Mouse (Mus musculus) embryonic facial prominence, embryonic 14.5 days (tissue): ENCODE results near the gene Iqgap1. TPM values are rescaled to one million over a fixed set of nuclear protein-coding genes. Genes with fewer than 3 reads are reported as not detected.
A peak's percentile ranks its signal among the peaks of the same experiment; 100 is the strongest.
"Not testable (repeated sequence)": the region's sequence is repeated elsewhere in the genome, so short reads cannot be mapped to it uniquely, and the experiment has no call there.

ENCODE experiments used
- ATAC-seq: fragments of 200-750 bp; cut with Nextera tagmentation; 2 replicates; pipeline ENCODE4 v1.8.0; 2017; ENCODE audit warnings: low read depth, moderate number of reproducible peaks, moderate TSS enrichment
- DNase-seq: peaks from one replicate; pipeline ENCODE4 v3.0.0-alpha.2; 2015; ENCODE audit warnings: low spot score
- H3K27ac ChIP-seq: fragments of 300-500 bp; sonication (generic); replicated peaks from 2 replicates; pipeline ENCODE4 v1.5.1; 2014; ENCODE audit warnings: low read depth, mild to moderate bottlenecking, low read length, moderate library complexity
- H3K27me3 ChIP-seq: fragments of 300-500 bp; sonication (generic); replicated peaks from 2 replicates; pipeline ENCODE4 v1.6.1; 2014; ENCODE audit warnings: low read length; ENCODE audit not compliant: control insufficient read depth, insufficient read depth
- H3K36me3 ChIP-seq: fragments of 300-500 bp; sonication (generic); 2 replicates; pipeline ENCODE4 v1.6.1; 2014; ENCODE audit warnings: low read length, mixed read lengths; ENCODE audit not compliant: control insufficient read depth, insufficient read depth
- H3K4me1 ChIP-seq: fragments of 300-500 bp; sonication (generic); 2 replicates; pipeline ENCODE4 v1.6.1; 2014; ENCODE audit warnings: antibody characterized with exemption, low read length; ENCODE audit not compliant: control insufficient read depth, insufficient read depth
- H3K4me2 ChIP-seq: fragments of 300-500 bp; sonication (generic); 2 replicates; pipeline ENCODE4 v1.6.1; 2014; ENCODE audit warnings: low read depth, mild to moderate bottlenecking, low read length, moderate library complexity, mixed read lengths
- H3K4me3 ChIP-seq: fragments of 300-500 bp; sonication (generic); 2 replicates; pipeline ENCODE4 v1.5.1; 2014; ENCODE audit warnings: low read depth, mild to moderate bottlenecking, low read length
- H3K9ac ChIP-seq: fragments of 300-500 bp; sonication (generic); 2 replicates; pipeline ENCODE4 v1.6.1; 2014; ENCODE audit warnings: low read depth, mild to moderate bottlenecking, low read length, moderate library complexity, mixed read lengths
- H3K9me3 ChIP-seq: fragments of 300-500 bp; sonication (generic); 2 replicates; pipeline ENCODE4 v1.6.1; 2016; ENCODE audit warnings: low read length; ENCODE audit not compliant: control insufficient read depth
- WGBS: fragments of 180-500 bp; shearing (Covaris S2); extraction: QIAGEN DNeasy Blood & Tissue Kit; methylation state at CpG from one replicate; pipeline ENCODE4 v1.1.7; 2014; 5-methylcytosine and 5-hydroxymethylcytosine counted together
- polyA plus RNA-seq: library from polyadenylated mRNA; unstranded; fragments of >200 nt; fragmentation: Nextera tagmentation; extraction: Ambion mirVana; gene quantifications from 2 replicates; pipeline ENCODE4 v1.2.1, GENCODE M21; 2014

Iqgap1 gene
- polyA plus RNA-seq, 1 experiment from 2014 or later = 68.6 TPM

DNA sequence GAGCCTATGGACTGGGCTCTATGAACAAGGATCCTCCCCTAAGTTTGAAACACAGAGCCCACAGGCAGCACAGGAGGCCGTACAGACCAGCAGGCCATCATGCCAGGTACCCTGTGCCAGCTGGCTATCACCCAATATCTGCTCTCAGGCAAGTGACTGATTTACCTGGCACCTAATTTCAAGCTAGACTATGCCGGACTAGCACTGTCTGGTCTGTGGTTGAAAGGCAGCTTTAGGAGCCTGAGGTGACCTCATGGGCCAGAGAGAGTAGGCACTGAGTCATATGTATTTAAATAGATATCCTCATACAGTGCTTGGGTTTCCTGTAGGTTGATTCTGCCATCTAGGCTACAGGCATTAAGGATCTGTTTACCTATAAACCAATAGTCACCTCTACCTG is 72.2 kb downstream of the Iqgap1 start:
- peaks cover 74% of the 10 kb centered on the region for H3K36me3 ChIP-seq

DNA sequence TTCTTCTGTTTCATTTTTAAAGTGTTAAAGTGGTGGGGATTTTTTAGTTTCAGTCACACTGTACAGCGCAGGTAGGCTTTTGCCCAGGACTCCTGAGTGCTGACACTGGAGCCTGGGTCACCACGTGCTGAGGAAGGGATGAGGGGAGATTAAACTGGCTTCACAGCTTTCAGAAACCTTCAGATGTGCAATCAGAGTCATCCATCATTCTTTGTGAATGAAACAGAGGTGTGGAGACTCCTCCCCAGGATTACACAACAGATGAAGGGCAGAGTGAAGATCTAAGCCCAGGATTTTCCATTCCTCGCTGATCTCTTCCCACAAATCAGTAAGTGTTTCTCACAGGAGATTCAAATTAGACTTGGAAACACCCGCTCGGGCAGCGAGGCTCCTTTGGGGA is 76.2 kb downstream of the Iqgap1 start:
- ATAC-seq (no peak), DNase-seq (no peak)
- no peak overlapping the region for H3K9ac ChIP-seq
- peaks cover 72% of the 10 kb centered on the region for H3K36me3 ChIP-seq
- no peak overlapping the region for H3K27ac ChIP-seq
- 61% methylated on average over 6 of the region's 6 CpGs for WGBS
- H3K4me3 ChIP-seq = no peak overlapping the region
- H3K4me1 ChIP-seq = peaks cover 23% of the 10 kb centered on the region
- H3K4me2 ChIP-seq = no peak overlapping the region
- H3K9me3 ChIP-seq = no peaks in the 10 kb centered on the region
- H3K27me3 ChIP-seq = no peaks in the 10 kb centered on the region

More for the DNA sequence above, 72.2 kb downstream of the Iqgap1 start:
- DNase-seq (no peak), ATAC-seq (no peak)
- WGBS = 80% methylated on average over 2 of the region's 2 CpGs
- no peaks in the 10 kb centered on the region for H3K27me3 ChIP-seq
- no peaks in the 10 kb centered on the region for H3K4me1 ChIP-seq
- no peak overlapping the region for H3K4me3 ChIP-seq
- H3K9ac ChIP-seq = no peak overlapping the region
- no peaks in the 10 kb centered on the region for H3K9me3 ChIP-seq
- H3K27ac ChIP-seq = no peak overlapping the region
- H3K4me2 ChIP-seq = no peak overlapping the region

DNA sequence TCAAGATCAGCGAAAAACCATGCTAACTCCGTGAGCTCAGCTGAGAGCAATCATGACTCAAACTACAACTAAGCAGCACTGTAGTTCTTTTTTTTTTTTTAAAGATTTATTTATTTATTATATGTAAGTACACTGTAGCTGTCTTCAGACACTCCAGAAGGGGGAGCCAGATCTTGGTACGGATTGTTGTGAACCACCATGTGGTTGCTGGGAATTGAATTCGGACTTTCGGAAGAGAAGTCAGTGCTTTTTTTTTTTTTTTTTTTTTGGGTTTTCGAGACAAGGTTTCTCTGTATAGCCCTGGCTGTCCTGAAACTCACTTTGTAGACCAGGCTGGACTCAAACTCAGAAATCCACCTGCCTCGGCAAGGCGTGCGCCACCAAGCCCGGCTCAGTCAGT is 76.7 kb downstream of the Iqgap1 start:
- H3K9me3 ChIP-seq, DNase-seq, ATAC-seq, H3K4me3 ChIP-seq, H3K9ac ChIP-seq, H3K27ac ChIP-seq, H3K27me3 ChIP-seq, H3K4me2 ChIP-seq: not testable (repeated sequence)
- Histone ChIP-seq H3K36me3 (peaks cover 73% of the 10 kb centered on the region), H3K4me1 (peaks cover 23% of the 10 kb centered on the region)
- 91% methylated on average over 9 of the region's 10 CpGs for WGBS

DNA sequence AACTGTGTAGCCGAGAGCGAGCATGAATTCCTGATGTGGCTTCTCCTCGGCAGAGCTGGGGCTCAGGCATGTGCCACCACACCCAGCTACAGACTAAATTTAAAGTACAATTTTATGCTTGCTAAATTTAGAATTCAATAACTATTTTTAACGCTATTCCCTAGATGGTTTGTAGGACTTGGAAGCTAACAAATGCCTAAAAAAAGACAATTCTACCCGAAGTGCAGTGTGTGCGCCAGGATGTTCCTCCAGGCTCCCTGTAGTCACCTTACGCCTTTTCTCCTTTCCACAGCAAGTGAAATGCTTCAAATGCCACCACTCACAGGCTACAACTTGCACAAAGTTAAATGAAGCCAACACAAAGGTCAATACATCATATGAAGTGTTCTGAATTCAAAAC is 78.4 kb downstream of the Iqgap1 start:
- Histone ChIP-seq H3K4me2 (no peak overlapping the region), H3K36me3 (peaks cover 75% of the 10 kb centered on the region), H3K27me3 (no peaks in the 10 kb centered on the region), H3K4me3 (no peak overlapping the region), H3K9ac (peak overlapping the region; percentile 22; the same call in 1 of the 2 replicates), H3K27ac (peak overlapping the region; percentile 28; the same call in 1 of the 2 replicates), H3K4me1 (peaks cover 23% of the 10 kb centered on the region), H3K9me3 (no peaks in the 10 kb centered on the region)
- no peak for ATAC-seq
- WGBS = 59% methylated on average over 7 of the region's 7 CpGs
- DNase-seq = no peak

DNA sequence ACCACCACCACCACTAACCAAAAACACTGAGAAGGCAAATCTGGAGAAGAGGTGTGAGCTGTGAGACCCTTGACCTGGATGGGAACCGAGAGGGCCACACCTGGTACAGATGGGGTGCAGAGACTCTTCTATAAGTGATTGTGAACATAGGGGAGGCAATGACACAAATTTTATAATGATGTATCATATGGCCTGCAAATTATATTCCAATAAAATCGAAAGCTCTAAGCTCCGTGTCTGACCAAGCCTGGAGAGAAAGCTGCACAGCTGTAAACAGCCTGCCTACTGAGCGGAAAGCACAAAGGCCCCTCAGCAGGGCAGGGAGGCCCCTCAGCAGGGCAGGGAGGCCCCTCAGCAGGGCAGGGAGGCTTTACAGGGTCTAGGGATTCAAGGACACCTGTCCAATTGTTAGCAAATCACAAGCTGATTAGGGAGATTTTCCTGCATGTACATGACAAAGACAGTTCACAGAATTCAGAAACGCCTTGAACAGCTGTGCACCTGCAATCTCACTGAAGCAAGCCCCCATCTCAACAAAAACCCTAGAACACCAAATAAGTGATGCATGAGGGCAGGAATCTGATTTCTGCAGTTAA is 79.5 kb downstream of the Iqgap1 start:
- Histone ChIP-seq H3K4me3 (no peak overlapping the region), H3K27ac (peak overlapping the region; percentile 65), H3K9ac (no peak overlapping the region), H3K9me3 (no peaks in the 10 kb centered on the region), H3K4me2 (no peak overlapping the region), H3K4me1 (peaks cover 23% of the 10 kb centered on the region), H3K27me3 (no peaks in the 10 kb centered on the region), H3K36me3 (peaks cover 72% of the 10 kb centered on the region)
- DNase-seq (peak; percentile 26), ATAC-seq (peak; percentile 71; the same call in 1 of the 2 replicates)
- 32% methylated on average over 5 of the region's 5 CpGs for WGBS

DNA sequence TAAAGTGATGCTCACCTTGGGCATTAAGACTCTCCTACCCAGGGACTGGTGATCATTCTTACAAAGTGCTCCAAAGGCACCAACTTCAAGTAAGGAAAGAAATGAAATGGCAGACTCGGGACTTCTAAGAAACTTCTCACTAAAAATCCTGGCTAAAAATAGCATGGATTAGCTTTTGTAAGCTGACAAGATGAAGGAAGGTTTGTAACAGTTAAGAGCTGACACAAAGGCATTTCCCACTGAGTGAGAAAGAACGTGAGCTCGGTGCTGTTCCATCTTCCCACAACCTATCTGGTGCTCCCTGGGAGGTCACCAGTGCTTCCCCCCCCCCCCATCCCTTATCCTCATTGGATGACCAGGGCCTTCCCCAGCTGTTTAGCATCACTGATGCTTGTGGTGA is 80.0 kb downstream of the Iqgap1 start:
- Histone ChIP-seq H3K4me3 (no peak overlapping the region), H3K9ac (no peak overlapping the region), H3K36me3 (peaks cover 67% of the 10 kb centered on the region), H3K27ac (peak overlapping the region; percentile 65), H3K4me2 (no peak overlapping the region), H3K9me3 (no peaks in the 10 kb centered on the region), H3K4me1 (peaks cover 23% of the 10 kb centered on the region), H3K27me3 (no peaks in the 10 kb centered on the region)
- ATAC-seq (no peak), DNase-seq (peak; percentile 35)
- WGBS = 27% methylated on average over 3 of the region's 3 CpGs

DNA sequence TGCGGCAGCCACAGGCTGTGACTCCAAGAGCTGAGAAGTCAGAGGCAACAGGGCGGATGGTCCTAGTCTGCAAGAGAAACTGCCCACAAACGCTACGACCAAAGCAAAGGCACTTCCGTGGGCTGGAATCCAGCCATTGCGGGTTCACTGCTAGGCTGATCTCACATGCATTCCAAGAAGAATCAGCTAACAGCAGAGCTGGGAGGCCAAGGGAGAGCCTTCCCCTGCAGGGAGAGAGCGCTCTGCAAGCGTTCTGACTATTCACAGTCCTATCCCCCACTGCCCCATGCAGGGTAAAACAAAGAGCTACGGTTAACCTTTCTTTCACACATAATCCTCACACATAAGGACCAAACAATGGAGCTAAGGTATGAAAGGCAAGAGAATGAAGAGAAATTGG is 80.5 kb downstream of the Iqgap1 start:
- DNase-seq (peak; percentile 87), ATAC-seq (peak; percentile 54)
- H3K4me1 ChIP-seq = peaks cover 23% of the 10 kb centered on the region
- H3K27me3 ChIP-seq = no peaks in the 10 kb centered on the region
- peaks cover 62% of the 10 kb centered on the region for H3K36me3 ChIP-seq
- peak overlapping the region; percentile 65 for H3K27ac ChIP-seq
- 0 out of 2 replicates have a peak overlapping the region, but pooled peaks have one; percentile 2 for H3K9ac ChIP-seq
- 19% methylated on average over 9 of the region's 9 CpGs for WGBS
- H3K4me3 ChIP-seq = no peak overlapping the region
- no peak overlapping the region for H3K4me2 ChIP-seq
- no peaks in the 10 kb centered on the region for H3K9me3 ChIP-seq

DNA sequence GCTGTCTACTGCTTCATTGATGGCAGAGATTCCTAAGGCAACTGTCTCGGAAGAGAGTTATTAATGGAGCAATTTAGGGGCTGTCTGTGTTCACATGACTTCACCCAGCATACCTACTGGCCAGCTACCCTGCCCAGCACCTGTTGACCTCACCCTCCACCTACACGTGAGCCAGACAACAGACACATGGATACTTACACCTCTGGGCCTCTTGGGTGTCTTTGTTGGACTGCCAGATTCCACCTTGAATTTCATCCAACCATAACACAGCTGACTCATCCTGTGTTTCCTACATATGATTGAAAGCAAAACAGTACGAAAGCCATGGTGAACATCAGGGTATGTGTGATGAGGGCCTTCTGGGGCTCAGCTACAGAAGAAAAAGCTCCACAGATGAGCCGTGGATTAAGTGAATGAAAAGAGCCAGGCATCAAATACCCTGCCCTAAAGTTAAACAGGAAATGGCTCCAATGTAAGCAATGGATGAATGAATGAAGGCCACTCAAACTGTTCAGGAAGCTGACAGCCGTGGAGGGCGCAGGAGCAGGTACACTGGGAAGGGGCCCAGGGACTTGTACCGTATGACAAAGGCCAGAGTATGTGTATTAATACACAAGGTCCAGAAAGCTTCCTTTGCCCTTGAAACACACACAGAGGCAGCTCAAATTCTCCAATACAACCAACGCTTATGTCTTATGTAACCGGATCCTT is 81.7 kb downstream of the Iqgap1 start:
- DNase-seq (peak; percentile 50), ATAC-seq (peak; percentile 23; the same call in 1 of the 2 replicates)
- 53% methylated on average over 9 of the region's 9 CpGs for WGBS
- H3K4me3 ChIP-seq = no peak overlapping the region
- no peaks in the 10 kb centered on the region for H3K27me3 ChIP-seq
- H3K36me3 ChIP-seq = peaks cover 62% of the 10 kb centered on the region
- no peak overlapping the region for H3K9ac ChIP-seq
- no peak overlapping the region for H3K4me2 ChIP-seq
- H3K9me3 ChIP-seq = no peaks in the 10 kb centered on the region
- H3K27ac ChIP-seq = 0 out of 2 replicates have a peak overlapping the region, but pooled peaks have one; percentile 65
- H3K4me1 ChIP-seq = peaks cover 23% of the 10 kb centered on the region
